Mouse (Mus musculus): ENCODE measurements around the gene Tnc. TPM values are rescaled to one million over a fixed set of nuclear protein-coding genes. Genes with fewer than 3 reads are reported as not detected.

Gene Tnc
- polyA plus RNA-seq, 1 experiment from 2014 or later, result 13.8 TPM

GRCm38 (mm10) chr4:64000293-64000692 lies 46.5 kb downstream of the Tnc start:
- no peak overlapping the region for H3K27ac ChIP-seq (replicated peaks; ENCODE audit: low read depth, low read length)
- H3K4me2 ChIP-seq (ENCODE audit: low read depth, low read length), result no peak overlapping the region
- DNase-seq (ENCODE audit: low spot score), result no peak
- no peak for ATAC-seq (replicated peaks; ENCODE audit: insufficient number of reproducible peaks, low FRiP score, low TSS enrichment, low read depth)
- 77% methylated on average over 4 of the region's 4 CpGs for WGBS
- no peak overlapping the region for H3K9ac ChIP-seq (replicated peaks; ENCODE audit: low read length)
- H3K4me3 ChIP-seq (ENCODE audit: low read depth, low read length), result no peak overlapping the region
- H3K36me3 ChIP-seq (replicated peaks; ENCODE audit: control insufficient read depth, insufficient read depth, low read depth, low read length), result no peaks in the 10 kb centered on the region
- no peaks in the 10 kb centered on the region for H3K4me1 ChIP-seq (ENCODE audit: control insufficient read depth, insufficient read depth, low read length)
- no peaks in the 10 kb centered on the region for H3K9me3 ChIP-seq (replicated peaks; ENCODE audit: control insufficient read depth, low read length)
- H3K27me3 ChIP-seq (ENCODE audit: control insufficient read depth, insufficient read depth, low read length), result no peaks in the 10 kb centered on the region

GRCm38 (mm10) chr4:63993462-63994113 lies 53.2 kb downstream of the Tnc start:
- Histone ChIP-seq H3K9ac (replicated peaks; ENCODE audit: low read length) (no peak overlapping the region), H3K27ac (replicated peaks; ENCODE audit: low read depth, low read length) (no peak overlapping the region), H3K4me3 (ENCODE audit: low read depth, low read length) (no peak overlapping the region), H3K4me1 (ENCODE audit: control insufficient read depth, insufficient read depth, low read length) (no peaks in the 10 kb centered on the region), H3K36me3 (replicated peaks; ENCODE audit: control insufficient read depth, insufficient read depth, low read depth, low read length) (no peaks in the 10 kb centered on the region), H3K9me3 (replicated peaks; ENCODE audit: control insufficient read depth, low read length) (no peaks in the 10 kb centered on the region), H3K27me3 (ENCODE audit: control insufficient read depth, insufficient read depth, low read length) (no peaks in the 10 kb centered on the region), H3K4me2 (ENCODE audit: low read depth, low read length) (no peak overlapping the region)
- 62% methylated on average over 2 of the region's 2 CpGs for whole genome bisulfite sequencing
- no peak for ATAC-seq (replicated peaks; ENCODE audit: insufficient number of reproducible peaks, low FRiP score, low TSS enrichment, low read depth)
- no peak for DNase-seq (ENCODE audit: low spot score)

- ATAC-seq (replicated peaks; ENCODE audit: insufficient number of reproducible peaks, low FRiP score, low TSS enrichment, low read depth) (no peak), DNase-seq (ENCODE audit: low spot score) (no peak)
- Histone ChIP-seq H3K27ac (replicated peaks; ENCODE audit: low read depth, low read length) (no peak overlapping the region), H3K36me3 (replicated peaks; ENCODE audit: control insufficient read depth, insufficient read depth, low read depth, low read length) (no peaks in the 10 kb centered on the region), H3K4me3 (ENCODE audit: low read depth, low read length) (no peak overlapping the region), H3K9me3 (replicated peaks; ENCODE audit: control insufficient read depth, low read length) (no peaks in the 10 kb centered on the region), H3K27me3 (ENCODE audit: control insufficient read depth, insufficient read depth, low read length) (no peaks in the 10 kb centered on the region), H3K4me2 (ENCODE audit: low read depth, low read length) (no peak overlapping the region), H3K9ac (replicated peaks; ENCODE audit: low read length) (no peak overlapping the region), H3K4me1 (ENCODE audit: control insufficient read depth, insufficient read depth, low read length) (no peaks in the 10 kb centered on the region)
- WGBS, result 92% methylated on average over 1 of the region's 1 CpGs
These were observed 56.6 kb downstream of the Tnc start for GRCm38 (mm10) chr4:63990216-63990615.

- 95% methylated on average over 5 of the region's 5 CpGs for WGBS
- Histone ChIP-seq H3K4me2 (ENCODE audit: low read depth, low read length) (no peak overlapping the region), H3K4me1 (ENCODE audit: control insufficient read depth, insufficient read depth, low read length) (no peaks in the 10 kb centered on the region), H3K9ac (replicated peaks; ENCODE audit: low read length) (no peak overlapping the region), H3K27ac (replicated peaks; ENCODE audit: low read depth, low read length) (no peak overlapping the region), H3K27me3 (ENCODE audit: control insufficient read depth, insufficient read depth, low read length) (no peaks in the 10 kb centered on the region), H3K4me3 (ENCODE audit: low read depth, low read length) (no peak overlapping the region), H3K36me3 (replicated peaks; ENCODE audit: control insufficient read depth, insufficient read depth, low read depth, low read length) (no peaks in the 10 kb centered on the region), H3K9me3 (replicated peaks; ENCODE audit: control insufficient read depth, low read length) (no peaks in the 10 kb centered on the region)
- ATAC-seq (replicated peaks; ENCODE audit: insufficient number of reproducible peaks, low FRiP score, low TSS enrichment, low read depth) (no peak), DNase-seq (ENCODE audit: low spot score) (no peak)
These were observed 58.7 kb downstream of the Tnc start for GRCm38 (mm10) chr4:63988090-63988489.

- Histone ChIP-seq H3K36me3 (replicated peaks; ENCODE audit: control insufficient read depth, insufficient read depth, low read depth, low read length) (no peaks in the 10 kb centered on the region), H3K4me3 (ENCODE audit: low read depth, low read length) (no peak overlapping the region), H3K27ac (replicated peaks; ENCODE audit: low read depth, low read length) (no peak overlapping the region), H3K27me3 (ENCODE audit: control insufficient read depth, insufficient read depth, low read length) (no peaks in the 10 kb centered on the region), H3K9me3 (replicated peaks; ENCODE audit: control insufficient read depth, low read length) (no peaks in the 10 kb centered on the region), H3K9ac (replicated peaks; ENCODE audit: low read length) (no peak overlapping the region), H3K4me2 (ENCODE audit: low read depth, low read length) (no peak overlapping the region), H3K4me1 (ENCODE audit: control insufficient read depth, insufficient read depth, low read length) (no peaks in the 10 kb centered on the region)
- ATAC-seq (replicated peaks; ENCODE audit: insufficient number of reproducible peaks, low FRiP score, low TSS enrichment, low read depth) (no peak), DNase-seq (ENCODE audit: low spot score) (peak; percentile 43)
These were observed 60.2 kb downstream of the Tnc start for GRCm38 (mm10) chr4:63986576-63986975.

GRCm38 (mm10) chr4:63983098-63983445 lies 63.7 kb downstream of the Tnc start:
- peak; percentile 29 for DNase-seq (ENCODE audit: low spot score)
- H3K4me2 ChIP-seq (ENCODE audit: low read depth, low read length), result no peak overlapping the region
- H3K27me3 ChIP-seq (ENCODE audit: control insufficient read depth, insufficient read depth, low read length), result no peaks in the 10 kb centered on the region
- ATAC-seq (replicated peaks; ENCODE audit: insufficient number of reproducible peaks, low FRiP score, low TSS enrichment, low read depth), result no peak
- H3K36me3 ChIP-seq (replicated peaks; ENCODE audit: control insufficient read depth, insufficient read depth, low read depth, low read length), result no peaks in the 10 kb centered on the region
- no peaks in the 10 kb centered on the region for H3K9me3 ChIP-seq (replicated peaks; ENCODE audit: control insufficient read depth, low read length)
- no peak overlapping the region for H3K4me3 ChIP-seq (ENCODE audit: low read depth, low read length)
- no peak overlapping the region for H3K9ac ChIP-seq (replicated peaks; ENCODE audit: low read length)
- H3K27ac ChIP-seq (replicated peaks; ENCODE audit: low read depth, low read length), result no peak overlapping the region
- WGBS, result 49% methylated on average over 8 of the region's 8 CpGs
- no peaks in the 10 kb centered on the region for H3K4me1 ChIP-seq (ENCODE audit: control insufficient read depth, insufficient read depth, low read length)

GRCm38 (mm10) chr4:63982425-63983097 lies 64.3 kb downstream of the Tnc start:
- ATAC-seq (replicated peaks; ENCODE audit: insufficient number of reproducible peaks, low FRiP score, low TSS enrichment, low read depth) (no peak), DNase-seq (ENCODE audit: low spot score) (no peak)
- H3K27me3 ChIP-seq (ENCODE audit: control insufficient read depth, insufficient read depth, low read length), result no peaks in the 10 kb centered on the region
- H3K9ac ChIP-seq (replicated peaks; ENCODE audit: low read length), result no peak overlapping the region
- no peaks in the 10 kb centered on the region for H3K9me3 ChIP-seq (replicated peaks; ENCODE audit: control insufficient read depth, low read length)
- H3K36me3 ChIP-seq (replicated peaks; ENCODE audit: control insufficient read depth, insufficient read depth, low read depth, low read length), result no peaks in the 10 kb centered on the region
- H3K4me2 ChIP-seq (ENCODE audit: low read depth, low read length), result no peak overlapping the region
- H3K4me3 ChIP-seq (ENCODE audit: low read depth, low read length), result no peak overlapping the region
- no peaks in the 10 kb centered on the region for H3K4me1 ChIP-seq (ENCODE audit: control insufficient read depth, insufficient read depth, low read length)
- 73% methylated on average over 12 of the region's 12 CpGs for WGBS
- H3K27ac ChIP-seq (replicated peaks; ENCODE audit: low read depth, low read length), result no peak overlapping the region

- DNase-seq (ENCODE audit: low spot score) (no peak), ATAC-seq (replicated peaks; ENCODE audit: insufficient number of reproducible peaks, low FRiP score, low TSS enrichment, low read depth) (no peak)
- H3K27me3 ChIP-seq (ENCODE audit: control insufficient read depth, insufficient read depth, low read length), result no peaks in the 10 kb centered on the region
- no peak overlapping the region for H3K9ac ChIP-seq (replicated peaks; ENCODE audit: low read length)
- no peak overlapping the region for H3K4me2 ChIP-seq (ENCODE audit: low read depth, low read length)
- 75% methylated on average over 1 of the region's 1 CpGs for WGBS
- H3K36me3 ChIP-seq (replicated peaks; ENCODE audit: control insufficient read depth, insufficient read depth, low read depth, low read length), result no peaks in the 10 kb centered on the region
- H3K4me1 ChIP-seq (ENCODE audit: control insufficient read depth, insufficient read depth, low read length), result no peaks in the 10 kb centered on the region
- H3K9me3 ChIP-seq (replicated peaks; ENCODE audit: control insufficient read depth, low read length), result no peaks in the 10 kb centered on the region; the same call in 1 of the 2 replicates
- H3K4me3 ChIP-seq (ENCODE audit: low read depth, low read length), result no peak overlapping the region
- H3K27ac ChIP-seq (replicated peaks; ENCODE audit: low read depth, low read length), result no peak overlapping the region
These were observed 66.5 kb downstream of the Tnc start for GRCm38 (mm10) chr4:63980211-63980794.

Data from embryonic facial prominence, embryonic 11.5 days (tissue).